Mouse (Mus musculus): ENCODE results near the gene Slc46a3. TPM values are rescaled to one million over a fixed set of nuclear protein-coding genes. Genes with fewer than 3 reads are reported as not detected.

The Slc46a3 gene
- 4.1 and 7.0 TPM in 2 replicates for total RNA-seq (2012; rRNA removed)

- Histone ChIP-seq H3K9ac (ENCODE audit: insufficient read depth, low read depth, low read length, poor library complexity, severe bottlenecking) (peak within 1 kb of the TSS; percentile 14; the same call in 1 of the 2 replicates), H3K9me3 (ENCODE audit: control insufficient read depth, insufficient read depth, low read depth, low read length) (no peaks in the 10 kb centered on the region), H3K36me3 (ENCODE audit: control insufficient read depth, insufficient read depth, low read length, poor library complexity, severe bottlenecking) (no peaks in the 10 kb centered on the region), H3K4me1 (ENCODE audit: control insufficient read depth in 2 of 2, insufficient read depth in 2 of 2, low read length in 2 of 2, poor library complexity in 1 of 2) (peaks cover 3 to 28% of the 10 kb centered on the region in 2 experiments; a peak in 2 of 4 replicates), H3K27ac (ENCODE audit: insufficient read depth, low read depth, low read length, poor library complexity, severe bottlenecking) (no peak within 1 kb of the TSS), H3K4me3 (ENCODE audit: insufficient read depth in 1 of 2, low read depth in 1 of 2, low read length in 2 of 2, poor library complexity in 1 of 2, severe bottlenecking in 1 of 2) (peak within 1 kb of the TSS; percentile 64 to 81)
- TF ChIP-seq CHD2 (IDR thresholded peaks at IDR 0.05; ENCODE audit: low read depth, low read length) (peak; percentile 93), ZC3H11A (IDR thresholded peaks at IDR 0.05; ENCODE audit: borderline replicate concordance, low read depth, low read length) (no peak)
- in situ Hi-C loops (cut with MboI; ENCODE audit: low sequenced_read_pairs in 2 of 2, unreplicated experiment in 2 of 2), result no loop called here
- peak; percentile 79 for DNase-seq (ENCODE audit: low read depth, low spot score)
These were observed at the start of gene Slc46a3 for GRCm38 (mm10) chr5:147894455-147895076. Gene Slc46a3, minus strand, starts transcription at chr5:147894815.

GRCm38 (mm10) chr5:147939226-147939625 is 44.6 kb upstream of the Slc46a3 start:
- Histone ChIP-seq H3K9ac (ENCODE audit: insufficient read depth, low read depth, low read length, poor library complexity, severe bottlenecking) (no peak overlapping the region), H3K4me3 (ENCODE audit: insufficient read depth in 1 of 2, low read depth in 1 of 2, low read length in 2 of 2, poor library complexity in 1 of 2, severe bottlenecking in 1 of 2) (no peak overlapping the region), H3K9me3 (ENCODE audit: control insufficient read depth, insufficient read depth, low read depth, low read length) (no peaks in the 10 kb centered on the region), H3K4me1 (ENCODE audit: control insufficient read depth in 2 of 2, insufficient read depth in 2 of 2, low read length in 2 of 2, poor library complexity in 1 of 2) (peaks cover under 1 to 2% of the 10 kb centered on the region in 2 experiments; a peak in 2 of 4 replicates), H3K36me3 (ENCODE audit: control insufficient read depth, insufficient read depth, low read length, poor library complexity, severe bottlenecking) (no peaks in the 10 kb centered on the region), H3K27ac (ENCODE audit: insufficient read depth, low read depth, low read length, poor library complexity, severe bottlenecking) (no peak overlapping the region)
- in situ Hi-C loops (cut with MboI; ENCODE audit: low sequenced_read_pairs in 2 of 2, unreplicated experiment in 2 of 2), result no loop called here
- TF ChIP-seq ZNF384 (IDR thresholded peaks at IDR 0.05; ENCODE audit: low read depth, low read length) (no peak), ZC3H11A (IDR thresholded peaks at IDR 0.05; ENCODE audit: borderline replicate concordance, low read depth, low read length) (no peak), CHD2 (IDR thresholded peaks at IDR 0.05; ENCODE audit: low read depth, low read length) (no peak), HCFC1 (IDR thresholded peaks at IDR 0.05; ENCODE audit: borderline replicate concordance, insufficient read depth, low read length) (no peak), MAFK (IDR thresholded peaks at IDR 0.05; ENCODE audit: insufficient read depth, low read depth, low read length) (no peak)
- DNase-seq (ENCODE audit: low read depth, low spot score), result no peak

- Histone ChIP-seq H3K9ac (ENCODE audit: insufficient read depth, low read depth, low read length, poor library complexity, severe bottlenecking) (no peak overlapping the region), H3K9me3 (ENCODE audit: control insufficient read depth, insufficient read depth, low read depth, low read length) (no peaks in the 10 kb centered on the region), H3K4me3 (ENCODE audit: insufficient read depth in 1 of 2, low read depth in 1 of 2, low read length in 2 of 2, poor library complexity in 1 of 2, severe bottlenecking in 1 of 2) (no peak overlapping the region), H3K27ac (ENCODE audit: insufficient read depth, low read depth, low read length, poor library complexity, severe bottlenecking) (no peak overlapping the region), H3K4me1 (ENCODE audit: control insufficient read depth in 2 of 2, insufficient read depth in 2 of 2, low read length in 2 of 2, poor library complexity in 1 of 2) (no peaks in the 10 kb centered on the region), H3K36me3 (ENCODE audit: control insufficient read depth, insufficient read depth, low read length, poor library complexity, severe bottlenecking) (no peaks in the 10 kb centered on the region)
- no peak for TF ChIP-seq ZC3H11A (IDR thresholded peaks at IDR 0.05; ENCODE audit: borderline replicate concordance, low read depth, low read length)
- no peak for TF ChIP-seq MAFK (IDR thresholded peaks at IDR 0.05; ENCODE audit: insufficient read depth, low read depth, low read length)
- TF ChIP-seq ZNF384 (IDR thresholded peaks at IDR 0.05; ENCODE audit: low read depth, low read length), result no peak
- TF ChIP-seq CHD2 (IDR thresholded peaks at IDR 0.05; ENCODE audit: low read depth, low read length), result no peak
- TF ChIP-seq HCFC1 (IDR thresholded peaks at IDR 0.05; ENCODE audit: borderline replicate concordance, insufficient read depth, low read length), result no peak
- DNase-seq (ENCODE audit: low read depth, low spot score), result no peak
- in situ Hi-C loops (cut with MboI; ENCODE audit: low sequenced_read_pairs in 2 of 2, unreplicated experiment in 2 of 2), result no loop called here
These were observed 40.5 kb upstream of the Slc46a3 start for GRCm38 (mm10) chr5:147935096-147935495.

- Histone ChIP-seq H3K36me3 (ENCODE audit: control insufficient read depth, insufficient read depth, low read length, poor library complexity, severe bottlenecking) (no peaks in the 10 kb centered on the region), H3K9me3 (ENCODE audit: control insufficient read depth, insufficient read depth, low read depth, low read length) (no peaks in the 10 kb centered on the region), H3K4me3 (ENCODE audit: insufficient read depth in 1 of 2, low read depth in 1 of 2, low read length in 2 of 2, poor library complexity in 1 of 2, severe bottlenecking in 1 of 2) (no peak overlapping the region), H3K9ac (ENCODE audit: insufficient read depth, low read depth, low read length, poor library complexity, severe bottlenecking) (no peak overlapping the region), H3K4me1 (ENCODE audit: control insufficient read depth in 2 of 2, insufficient read depth in 2 of 2, low read length in 2 of 2, poor library complexity in 1 of 2) (peaks cover 2 to 5% of the 10 kb centered on the region in 2 experiments; a peak in 2 of 4 replicates), H3K27ac (ENCODE audit: insufficient read depth, low read depth, low read length, poor library complexity, severe bottlenecking) (no peak overlapping the region)
- TF ChIP-seq MAFK (IDR thresholded peaks at IDR 0.05; ENCODE audit: insufficient read depth, low read depth, low read length) (no peak), ZNF384 (IDR thresholded peaks at IDR 0.05; ENCODE audit: low read depth, low read length) (no peak), CHD2 (IDR thresholded peaks at IDR 0.05; ENCODE audit: low read depth, low read length) (no peak), ZC3H11A (IDR thresholded peaks at IDR 0.05; ENCODE audit: borderline replicate concordance, low read depth, low read length) (peak; percentile 13; the same call in 1 of the 2 replicates), HCFC1 (IDR thresholded peaks at IDR 0.05; ENCODE audit: borderline replicate concordance, insufficient read depth, low read length) (no peak)
- DNase-seq (ENCODE audit: low read depth, low spot score), result no peak
- in situ Hi-C loops (cut with MboI; ENCODE audit: low sequenced_read_pairs in 2 of 2, unreplicated experiment in 2 of 2), result no loop called here
These were observed 34.3 kb upstream of the Slc46a3 start for GRCm38 (mm10) chr5:147928668-147929497.
